Mouse (Mus musculus): Measurements from ENCODE around the gene Dstyk. TPM values are rescaled to one million over a fixed set of nuclear protein-coding genes. Genes with fewer than 3 reads are reported as not detected.

Dstyk gene
- polyA plus RNA-seq, 1 experiment: 6.9 TPM

DNA sequence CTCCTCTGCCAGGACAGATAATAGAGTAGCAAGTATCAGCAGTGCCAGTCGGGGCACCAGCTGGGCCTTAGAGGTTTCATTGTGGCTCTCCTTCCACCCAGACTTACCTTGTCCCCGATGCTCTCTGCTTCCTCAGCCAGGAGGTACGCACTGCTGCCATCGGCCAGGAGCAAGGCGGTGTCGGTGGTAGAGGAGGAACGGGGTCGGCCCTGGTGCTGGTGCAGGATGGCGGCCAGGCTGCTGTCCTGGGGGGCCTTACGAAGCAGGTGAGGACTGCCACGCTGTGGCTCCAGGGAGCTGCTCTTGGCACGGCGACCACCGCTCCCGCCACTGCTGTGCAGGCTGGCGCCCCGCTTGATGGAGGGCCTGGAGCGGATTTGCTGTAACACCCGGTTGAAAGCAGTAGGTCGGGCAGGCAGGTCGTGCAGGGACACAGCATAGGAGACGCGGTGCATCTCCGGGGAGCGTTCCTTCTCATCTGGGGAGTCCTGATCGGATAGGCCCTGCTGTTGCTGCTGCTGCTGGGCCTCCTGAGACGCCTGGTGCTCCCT is 36.7 kb upstream of the Dstyk start:
- no peak overlapping the region for H3ac ChIP-seq (ENCODE audit: control insufficient read depth, insufficient read length)
- H3K4me3 ChIP-seq: no peak overlapping the region
- peaks cover 9% of the 10 kb centered on the region for H3K36me3 ChIP-seq (ENCODE audit: control insufficient read depth, insufficient read depth)
- no peak overlapping the region for H3K4me2 ChIP-seq (ENCODE audit: low read depth)
- peaks cover 10% of the 10 kb centered on the region for H3K79me2 ChIP-seq (ENCODE audit: control insufficient read depth, insufficient read depth)
- TF ChIP-seq POLR2AphosphoS2 (IDR thresholded peaks at IDR 0.05; ENCODE audit: insufficient read length, low read depth): no peak
- TF ChIP-seq POLR2A (IDR thresholded peaks at IDR 0.05; ENCODE audit: insufficient read length, low read depth): no peak
- TF ChIP-seq MYOD1 (IDR thresholded peaks at IDR 0.05; ENCODE audit: control insufficient read depth in 1 of 3, insufficient read length in 2 of 3, low read depth in 2 of 3): no peak
- TF ChIP-seq SRF (IDR thresholded peaks at IDR 0.05; ENCODE audit: control insufficient read depth, insufficient read length, low read depth): no peak
- TF ChIP-seq USF1 (IDR thresholded peaks at IDR 0.05; ENCODE audit: low read depth): no peak
- no peak for TF ChIP-seq MYOG (IDR thresholded peaks at IDR 0.05; ENCODE audit: control insufficient read depth in 1 of 3, insufficient read depth in 1 of 3, insufficient read length in 2 of 3, low read depth in 2 of 3)
- no peak for TF ChIP-seq TCF3 (IDR thresholded peaks at IDR 0.05; ENCODE audit: insufficient read length, low read depth)
- no peak for TF ChIP-seq TCF12 (IDR thresholded peaks at IDR 0.05; ENCODE audit: insufficient read depth, poor library complexity, severe bottlenecking)
- H3K27me3 ChIP-seq (ENCODE audit: control insufficient read depth, insufficient read depth, insufficient read length): no peaks in the 10 kb centered on the region

DNA sequence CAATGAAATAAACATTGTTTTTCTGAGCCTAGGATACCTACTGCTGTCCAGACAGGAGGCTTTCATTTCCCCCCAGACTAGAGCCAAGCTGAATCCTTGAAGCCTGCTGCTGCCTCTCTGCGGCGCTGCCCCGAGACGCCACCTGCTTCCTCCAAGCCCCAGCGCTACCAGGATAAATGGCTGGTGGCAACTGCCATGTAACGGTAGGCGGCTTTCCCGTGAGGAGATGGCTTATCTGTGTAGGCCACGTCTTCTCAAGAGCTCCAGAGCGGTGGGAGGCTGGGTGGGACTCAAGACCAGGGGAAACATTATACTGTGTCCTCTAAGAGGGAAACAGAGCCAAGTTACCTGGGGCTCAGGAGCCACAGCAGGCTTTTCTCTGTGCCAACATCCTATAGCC is 35.4 kb upstream of the Dstyk start:
- H3K4me3 ChIP-seq: no peak overlapping the region
- H3K4me2 ChIP-seq (ENCODE audit: low read depth): no peak overlapping the region
- H3K36me3 ChIP-seq (ENCODE audit: control insufficient read depth, insufficient read depth): peaks cover 9% of the 10 kb centered on the region
- TF ChIP-seq USF1 (IDR thresholded peaks at IDR 0.05; ENCODE audit: low read depth) (no peak), SRF (IDR thresholded peaks at IDR 0.05; ENCODE audit: control insufficient read depth, insufficient read length, low read depth) (no peak), MAX (IDR thresholded peaks at IDR 0.05; ENCODE audit: low read depth) (no peak), E2F4 (IDR thresholded peaks at IDR 0.05; ENCODE audit: insufficient read depth) (no peak), TCF12 (IDR thresholded peaks at IDR 0.05; ENCODE audit: insufficient read depth, poor library complexity, severe bottlenecking) (no peak), POLR2A (IDR thresholded peaks at IDR 0.05; ENCODE audit: insufficient read length, low read depth) (no peak), REST (IDR thresholded peaks at IDR 0.05; ENCODE audit: insufficient read depth, insufficient read length) (no peak), MYOG (IDR thresholded peaks at IDR 0.05; ENCODE audit: control insufficient read depth in 1 of 3, insufficient read depth in 1 of 3, insufficient read length in 2 of 3, low read depth in 2 of 3) (no peak)
- H3K79me2 ChIP-seq (ENCODE audit: control insufficient read depth, insufficient read depth): peaks cover 15% of the 10 kb centered on the region
- H3ac ChIP-seq (ENCODE audit: control insufficient read depth, insufficient read length): no peak overlapping the region
- no peaks in the 10 kb centered on the region for H3K27me3 ChIP-seq (ENCODE audit: control insufficient read depth, insufficient read depth, insufficient read length)

- Histone ChIP-seq H3K27me3 (ENCODE audit: control insufficient read depth, insufficient read depth, insufficient read length) (no peaks in the 10 kb centered on the region), H3K79me2 (ENCODE audit: control insufficient read depth, insufficient read depth) (peaks cover 23% of the 10 kb centered on the region), H3ac (ENCODE audit: control insufficient read depth, insufficient read length) (no peak overlapping the region), H3K4me3 (no peak overlapping the region), H3K4me2 (ENCODE audit: low read depth) (peak overlapping the region; percentile 50), H3K36me3 (ENCODE audit: control insufficient read depth, insufficient read depth) (peaks cover 5% of the 10 kb centered on the region)
- TF ChIP-seq POLR2A (IDR thresholded peaks at IDR 0.05; ENCODE audit: insufficient read length, low read depth) (no peak), MYOG (IDR thresholded peaks at IDR 0.05; ENCODE audit: control insufficient read depth in 1 of 3, insufficient read depth in 1 of 3, insufficient read length in 2 of 3, low read depth in 2 of 3) (peak in 2 of 3 experiments; percentile 48 to 49), MYOD1 (IDR thresholded peaks at IDR 0.05; ENCODE audit: control insufficient read depth in 1 of 3, insufficient read length in 2 of 3, low read depth in 2 of 3) (peak in 2 of 3 experiments; percentile 37 to 40)
These were observed 33.3 kb upstream of the Dstyk start for GRCm38 (mm10) chr1:132384001-132384554.

DNA sequence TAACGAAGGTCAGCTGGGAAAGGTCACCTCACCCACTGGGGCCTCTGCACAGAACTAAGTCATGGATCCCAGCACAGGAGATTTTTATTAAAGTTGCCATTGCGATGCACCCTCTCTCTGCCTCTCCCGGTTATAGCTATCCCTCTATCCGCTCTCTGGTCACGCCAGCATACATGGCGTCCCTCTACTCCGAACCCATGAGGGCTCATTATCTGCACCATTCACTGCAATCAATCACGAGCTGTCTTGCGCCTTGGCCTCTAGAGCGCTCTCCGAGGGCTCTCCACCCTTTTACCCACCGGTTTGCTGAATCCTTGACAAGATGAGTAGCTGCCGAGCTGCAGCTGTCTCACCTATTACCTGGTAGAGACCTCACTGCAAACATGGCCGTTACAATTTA is 32.1 kb upstream of the Dstyk start:
- Histone ChIP-seq H3K4me3 (no peak overlapping the region), H3K79me2 (ENCODE audit: control insufficient read depth, insufficient read depth) (peaks cover 34% of the 10 kb centered on the region), H3K36me3 (ENCODE audit: control insufficient read depth, insufficient read depth) (no peaks in the 10 kb centered on the region), H3K27me3 (ENCODE audit: control insufficient read depth, insufficient read depth, insufficient read length) (no peaks in the 10 kb centered on the region), H3ac (ENCODE audit: control insufficient read depth, insufficient read length) (no peak overlapping the region), H3K4me2 (ENCODE audit: low read depth) (peak overlapping the region; percentile 50)
- TF ChIP-seq REST (IDR thresholded peaks at IDR 0.05; ENCODE audit: insufficient read depth, insufficient read length) (no peak), USF1 (IDR thresholded peaks at IDR 0.05; ENCODE audit: low read depth) (no peak), TCF12 (IDR thresholded peaks at IDR 0.05; ENCODE audit: insufficient read depth, poor library complexity, severe bottlenecking) (no peak), E2F4 (IDR thresholded peaks at IDR 0.05; ENCODE audit: insufficient read depth) (no peak), POLR2A (IDR thresholded peaks at IDR 0.05; ENCODE audit: insufficient read length, low read depth) (no peak), POLR2AphosphoS2 (IDR thresholded peaks at IDR 0.05; ENCODE audit: insufficient read length, low read depth) (no peak), SRF (IDR thresholded peaks at IDR 0.05; ENCODE audit: control insufficient read depth, insufficient read length, low read depth) (no peak), CEBPB (IDR thresholded peaks at IDR 0.05; ENCODE audit: insufficient read depth, poor library complexity, severe bottlenecking) (no peak), MYOD1 (IDR thresholded peaks at IDR 0.05; ENCODE audit: control insufficient read depth in 1 of 3, insufficient read length in 2 of 3, low read depth in 2 of 3) (no peak), MAX (IDR thresholded peaks at IDR 0.05; ENCODE audit: low read depth) (no peak), TCF3 (IDR thresholded peaks at IDR 0.05; ENCODE audit: insufficient read length, low read depth) (no peak), MYOG (IDR thresholded peaks at IDR 0.05; ENCODE audit: control insufficient read depth in 1 of 3, insufficient read depth in 1 of 3, insufficient read length in 2 of 3, low read depth in 2 of 3) (no peak)

- no peak overlapping the region for H3ac ChIP-seq (ENCODE audit: control insufficient read depth, insufficient read length)
- peaks cover 34% of the 10 kb centered on the region for H3K79me2 ChIP-seq (ENCODE audit: control insufficient read depth, insufficient read depth)
- H3K4me3 ChIP-seq: no peak overlapping the region
- no peak overlapping the region for H3K4me2 ChIP-seq (ENCODE audit: low read depth)
- TF ChIP-seq TCF3 (IDR thresholded peaks at IDR 0.05; ENCODE audit: insufficient read length, low read depth) (no peak), USF1 (IDR thresholded peaks at IDR 0.05; ENCODE audit: low read depth) (no peak), CEBPB (IDR thresholded peaks at IDR 0.05; ENCODE audit: insufficient read depth, poor library complexity, severe bottlenecking) (no peak)
- H3K36me3 ChIP-seq (ENCODE audit: control insufficient read depth, insufficient read depth): no peaks in the 10 kb centered on the region
- no peaks in the 10 kb centered on the region for H3K27me3 ChIP-seq (ENCODE audit: control insufficient read depth, insufficient read depth, insufficient read length)
These were observed 31.6 kb upstream of the Dstyk start for GRCm38 (mm10) chr1:132385711-132386110.

All from myocyte (in vitro differentiated cells).